Mouse (Mus musculus) erythroblast, embryonic 14.5 days (primary cell): ENCODE measurements around the gene Emp3. TPM values are rescaled to one million over a fixed set of nuclear protein-coding genes. Genes with fewer than 3 reads are reported as not detected.
"Not testable (repeated sequence)": the region's sequence is repeated elsewhere in the genome, so short reads cannot be mapped to it uniquely, and the experiment has no call there.

Experiments used
- H3K27me3 ChIP-seq: 2 replicates; pipeline ENCODE4 v1.6.1; 2012; ENCODE audit warnings: inconsistent platforms; ENCODE audit not compliant: control insufficient read depth
- H3K36me3 ChIP-seq: 2 replicates; pipeline ENCODE4 v1.6.1; 2012; ENCODE audit warnings: mild to moderate bottlenecking, inconsistent platforms; ENCODE audit not compliant: control insufficient read depth
- H3K4me1 ChIP-seq: 2 replicates; pipeline ENCODE4 v1.6.1; 2012; ENCODE audit warnings: inconsistent platforms; ENCODE audit not compliant: control insufficient read depth
- H3K4me3 ChIP-seq: replicated peaks from 2 replicates; pipeline ENCODE3; 2012; ENCODE audit warnings: moderate library complexity, mild to moderate bottlenecking, inconsistent platforms
- H3K9me3 ChIP-seq: 2 replicates; pipeline ENCODE4 v1.6.1; 2012; ENCODE audit warnings: low read length, inconsistent platforms, mixed read lengths; ENCODE audit not compliant: control insufficient read depth
- GATA1 ChIP-seq: IDR thresholded peaks from 2 replicates; pipeline ENCODE4 v1.6.1; 2012; ENCODE audit warnings: low read length, inconsistent platforms, mixed read lengths
- TAL1 ChIP-seq: IDR thresholded peaks from 3 replicates; pipeline ENCODE4 v1.6.1; 2012; ENCODE audit warnings: low read length, inconsistent platforms, mixed read lengths
- polyA plus RNA-seq: library from polyadenylated mRNA; stranded (reverse); fragments of >175 nt; gene quantifications from 2 replicates; pipeline ENCODE4 v1.2.3, GENCODE M21; 2012

Gene Emp3
- polyA plus RNA-seq, 1 experiment: 3.5 TPM

DNA sequence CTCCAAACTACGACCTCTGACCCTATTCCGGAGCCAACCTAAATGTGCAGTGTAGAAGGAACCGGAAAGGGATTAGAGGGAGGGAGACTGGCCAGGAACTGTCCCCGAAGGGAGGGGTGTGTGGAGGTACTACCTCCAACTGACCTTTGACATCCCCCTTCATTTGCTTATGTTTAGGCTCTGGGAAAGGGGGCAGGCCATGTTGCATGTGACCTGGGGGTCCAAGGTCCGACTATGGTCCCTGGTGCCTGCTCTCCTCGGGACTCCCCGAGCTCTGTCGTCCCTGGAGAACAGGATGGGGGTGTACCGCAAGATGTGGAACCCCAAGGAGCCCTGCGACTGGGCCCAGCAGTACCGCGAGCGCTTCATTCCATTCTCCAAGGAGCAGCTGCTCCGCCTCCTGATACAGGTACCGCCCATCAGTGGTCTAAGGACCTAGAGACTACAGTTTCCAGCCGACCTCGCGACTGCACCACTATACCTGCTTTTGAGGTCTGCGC lies 23.9 kb downstream of the Emp3 start:
- TF ChIP-seq TAL1: no peak
- no peak for TF ChIP-seq GATA1
- H3K9me3 ChIP-seq: peaks cover 2% of the 10 kb centered on the region; the same call in 1 of the 2 replicates
- H3K27me3 ChIP-seq: peaks cover 2% of the 10 kb centered on the region; the same call in 1 of the 2 replicates
- peaks cover 35% of the 10 kb centered on the region for H3K4me1 ChIP-seq
- H3K4me3 ChIP-seq: peak overlapping the region; percentile 65
- H3K36me3 ChIP-seq: no peaks in the 10 kb centered on the region; the same call in 1 of the 2 replicates

DNA sequence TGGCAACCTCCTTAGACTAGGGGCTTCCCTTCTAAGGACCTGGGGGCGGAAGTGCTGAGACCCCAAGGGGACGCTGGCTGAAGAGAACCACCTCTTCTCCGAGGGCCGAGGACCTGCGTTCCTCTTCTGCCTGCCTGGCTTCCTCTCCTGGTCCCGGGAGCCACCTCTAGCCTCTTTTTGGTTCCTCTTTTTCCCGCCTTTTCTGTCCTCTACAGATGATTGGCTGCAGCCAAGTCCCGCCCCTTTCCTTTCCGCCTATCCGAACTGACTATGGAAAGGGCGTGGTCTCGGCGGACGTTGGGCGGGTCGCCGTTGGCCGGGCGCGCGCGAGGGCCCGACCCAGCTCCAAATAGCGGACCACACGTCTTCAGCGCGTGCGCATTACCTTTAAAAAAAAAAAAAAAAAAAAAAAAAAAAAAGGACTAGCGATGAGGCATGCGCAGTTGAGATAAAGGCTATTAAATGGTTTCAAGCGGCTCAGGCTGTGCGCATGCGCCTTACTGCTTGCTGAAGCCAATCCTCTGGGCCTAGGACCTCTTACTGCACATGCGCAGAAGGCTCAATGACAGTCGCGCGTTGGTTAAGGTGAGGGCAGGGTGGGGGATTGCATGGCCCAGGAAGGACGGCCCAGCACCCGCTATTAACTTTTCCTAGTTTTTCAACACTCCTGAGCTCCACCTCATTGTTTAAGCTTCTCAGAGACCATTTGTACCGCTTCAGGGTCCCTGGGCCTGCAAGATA lies 24.5 kb downstream of the Emp3 start, which contains the start of the genes Syngr4 and Tmem143:
TSS of gene Syngr4 (minus strand) at position 198 of the 741 bp plus-strand sequence.
TSS of gene Tmem143 (plus strand) at position 425 of the 741 bp plus-strand sequence.
- H3K4me1 ChIP-seq: peaks cover 33% of the 10 kb centered on the region
- peaks cover 2% of the 10 kb centered on the region; the same call in 1 of the 2 replicates for H3K9me3 ChIP-seq
- H3K4me3 ChIP-seq: peak within 1 kb of the TSS; percentile 65
- peaks cover 2% of the 10 kb centered on the region; the same call in 1 of the 2 replicates for H3K27me3 ChIP-seq
- H3K36me3 ChIP-seq: no peaks in the 10 kb centered on the region; the same call in 1 of the 2 replicates
- peak; percentile 23; the same call in 1 of the 3 replicates for TF ChIP-seq TAL1
- TF ChIP-seq GATA1: peak; percentile 46; the same call in 1 of the 2 replicates

- Histone ChIP-seq H3K4me3 (peak overlapping the region; percentile 65), H3K36me3 (no peaks in the 10 kb centered on the region; the same call in 1 of the 2 replicates), H3K27me3 (peaks cover 2% of the 10 kb centered on the region; the same call in 1 of the 2 replicates), H3K4me1 (peaks cover 29% of the 10 kb centered on the region), H3K9me3 (peaks cover 2% of the 10 kb centered on the region; the same call in 1 of the 2 replicates)
- TF ChIP-seq TAL1 (no peak), GATA1 (no peak)
Observed at GRCm38 (mm10) chr7:45895931-45896516, 25.2 kb downstream of the Emp3 start.

GRCm38 (mm10) chr7:45892651-45893050 lies 28.6 kb downstream of the Emp3 start:
- Histone ChIP-seq H3K4me3 (no peak overlapping the region), H3K36me3 (no peaks in the 10 kb centered on the region), H3K4me1 (peaks cover 21% of the 10 kb centered on the region), H3K27me3 (peaks cover 2% of the 10 kb centered on the region; the same call in 1 of the 2 replicates), H3K9me3 (peaks cover 2% of the 10 kb centered on the region; the same call in 1 of the 2 replicates)
- TF ChIP-seq TAL1: no peak
- TF ChIP-seq GATA1: no peak

DNA sequence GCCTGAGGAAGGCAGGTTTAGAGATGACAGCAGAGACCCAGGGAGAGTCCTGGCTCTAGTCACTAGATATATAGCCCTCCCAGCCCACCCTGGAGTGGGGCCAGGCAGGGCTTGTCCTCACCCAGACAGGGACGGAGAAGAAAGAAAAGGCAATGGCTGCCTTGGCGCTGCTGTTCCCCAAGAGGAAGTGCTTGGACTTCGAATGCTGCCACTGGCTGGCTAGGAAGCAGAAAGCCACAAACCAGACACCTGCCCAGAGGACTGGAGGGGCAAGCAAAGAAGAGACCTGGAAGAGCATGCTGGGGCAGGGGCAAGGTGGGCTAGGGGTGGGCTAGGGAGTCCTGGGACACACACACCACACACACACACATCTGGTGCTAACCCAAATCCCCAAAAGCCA lies 34.0 kb downstream of the Emp3 start:
- Histone ChIP-seq H3K4me1 (no peaks in the 10 kb centered on the region), H3K36me3 (peaks cover 35% of the 10 kb centered on the region), H3K4me3 (no peak overlapping the region), H3K9me3 (no peaks in the 10 kb centered on the region), H3K27me3 (no peaks in the 10 kb centered on the region)
- TF ChIP-seq TAL1: no peak
- TF ChIP-seq GATA1: no peak

DNA sequence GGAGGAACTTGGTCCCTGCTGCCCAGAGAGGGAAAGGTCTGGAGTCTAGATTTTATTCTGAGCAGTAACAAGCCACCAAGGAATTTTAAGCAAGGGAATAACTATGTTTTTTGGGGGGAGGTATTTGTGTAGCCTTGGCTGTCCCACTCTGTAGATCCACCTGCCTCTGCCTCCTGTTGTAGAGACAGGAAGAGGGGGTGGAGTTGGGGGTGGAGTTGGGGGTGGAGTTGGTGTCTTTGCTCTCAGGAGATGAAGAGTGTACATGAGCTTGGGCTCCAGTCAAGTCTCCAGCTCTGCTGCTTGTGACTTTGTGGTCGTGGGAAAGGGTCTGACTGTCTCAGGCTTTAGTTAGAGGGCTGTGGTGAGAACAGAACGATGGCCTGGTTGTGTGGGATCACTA lies 40.2 kb downstream of the Emp3 start:
- TF ChIP-seq TAL1: no peak
- TF ChIP-seq GATA1: no peak
- H3K27me3 ChIP-seq: no peaks in the 10 kb centered on the region
- peaks cover 3% of the 10 kb centered on the region for H3K9me3 ChIP-seq
- H3K36me3 ChIP-seq: peaks cover 92% of the 10 kb centered on the region
- H3K4me3 ChIP-seq: no peak overlapping the region
- H3K4me1 ChIP-seq: 0 out of 2 replicates have a peak, but pooled peaks cover 2% of the 10 kb centered on the region

- H3K4me1 ChIP-seq: peaks cover 3% of the 10 kb centered on the region; the same call in 1 of the 2 replicates
- no peak overlapping the region for H3K4me3 ChIP-seq
- peaks cover 93% of the 10 kb centered on the region for H3K36me3 ChIP-seq
- TF ChIP-seq GATA1 (no peak), TAL1 (no peak)
- H3K9me3 ChIP-seq: peaks cover 3% of the 10 kb centered on the region
- no peaks in the 10 kb centered on the region for H3K27me3 ChIP-seq
Observed at GRCm38 (mm10) chr7:45880531-45880930, 40.7 kb downstream of the Emp3 start.

DNA sequence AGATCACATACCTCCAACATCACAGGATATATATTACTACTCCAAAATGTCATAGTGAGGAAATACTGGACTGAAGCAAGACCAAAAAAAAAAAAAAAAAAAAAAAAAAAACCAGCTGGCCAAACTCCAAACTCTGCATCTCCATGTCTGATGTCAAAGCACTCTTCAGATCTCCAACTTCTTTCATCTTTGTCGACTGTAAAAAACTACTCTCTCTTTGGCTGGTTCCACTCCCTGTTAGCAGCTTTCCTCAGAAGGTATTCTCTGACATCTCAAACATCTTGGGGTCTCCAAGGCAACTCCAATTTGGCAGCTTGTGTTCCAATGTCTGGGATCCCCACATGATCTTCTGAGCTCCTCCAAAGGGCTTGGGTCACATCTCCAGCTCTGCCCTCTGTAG lies 42.9 kb downstream of the Emp3 start, which contains the start of gene Grin2d:
TSS of gene Grin2d (minus strand) at position 101 of the 400 bp plus-strand sequence.
- not testable (repeated sequence) for H3K9me3 ChIP-seq, H3K27me3 ChIP-seq, H3K4me3 ChIP-seq
- peaks cover 23% of the 10 kb centered on the region for H3K4me1 ChIP-seq
- peaks cover 92% of the 10 kb centered on the region for H3K36me3 ChIP-seq

DNA sequence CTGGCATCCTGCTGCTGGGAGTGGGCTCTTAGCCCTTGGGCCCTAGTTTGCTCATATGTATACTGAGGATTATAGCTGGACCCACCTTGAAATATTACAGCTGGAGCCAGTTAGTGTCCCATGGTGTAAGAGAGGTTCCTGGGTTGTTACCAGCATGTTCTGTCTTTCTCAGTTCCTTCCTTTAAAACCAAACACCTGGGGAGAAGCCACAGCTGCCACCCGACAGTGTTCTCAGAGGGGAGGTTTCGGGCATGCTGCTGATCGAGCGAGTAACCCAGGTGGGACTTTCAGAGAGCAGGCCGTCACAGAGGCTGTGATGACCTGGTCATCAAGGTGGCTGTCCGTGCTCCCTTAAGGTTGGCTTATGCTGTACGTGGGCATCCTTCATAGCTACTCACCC lies 44.3 kb downstream of the Emp3 start:
- Histone ChIP-seq H3K27me3 (peaks cover 5% of the 10 kb centered on the region), H3K4me1 (peaks cover 27% of the 10 kb centered on the region), H3K9me3 (peaks cover 3% of the 10 kb centered on the region), H3K4me3 (no peak overlapping the region), H3K36me3 (peaks cover 78% of the 10 kb centered on the region)
- TF ChIP-seq GATA1 (no peak), TAL1 (no peak)
